Mouse (Mus musculus) kidney, adult 2 months (tissue): ENCODE results near the gene Stx2. TPM values are rescaled to one million over a fixed set of nuclear protein-coding genes. Genes with fewer than 3 reads are reported as not detected.
A peak's percentile ranks its signal among the peaks of the same experiment; 100 is the strongest.

Source experiments
- DNase-seq: peaks from one replicate; pipeline ENCODE4 v3.0.0; 2021
- H3K27ac ChIP-seq: fragments of 200-500 bp; 2 replicates; pipeline ENCODE4 v1.5.1; 2012; ENCODE audit warnings: low read depth, low read length, control low read depth, inconsistent platforms; ENCODE audit not compliant: insufficient read depth
- H3K27me3 ChIP-seq: fragments of 200-500 bp; replicated peaks from 2 replicates; pipeline ENCODE4 v1.6.1; 2012; ENCODE audit warnings: mild to moderate bottlenecking, moderate library complexity, low read length, inconsistent platforms; ENCODE audit not compliant: control insufficient read depth, insufficient read depth
- H3K36me3 ChIP-seq: fragments of 200-500 bp; 2 replicates; pipeline ENCODE4 v1.6.1; 2012; ENCODE audit warnings: mild to moderate bottlenecking, moderate library complexity, low read length, inconsistent platforms; ENCODE audit not compliant: control insufficient read depth, insufficient read depth
- H3K4me1 ChIP-seq: fragments of 200-500 bp; 2 replicates; pipeline ENCODE4 v1.6.1; 2011; ENCODE audit warnings: low read length; ENCODE audit not compliant: control insufficient read depth, insufficient read depth
- H3K4me3 ChIP-seq: fragments of 200-500 bp; 2 replicates; pipeline ENCODE4 v1.5.1; 2011; ENCODE audit warnings: mild to moderate bottlenecking, low read depth, low read length, control low read depth; ENCODE audit not compliant: insufficient read depth
- CTCF ChIP-seq: fragments of 200-500 bp; conservative IDR thresholded peaks from 2 replicates; pipeline ENCODE4 v1.5.1; 2011; ENCODE audit warnings: low read depth, mild to moderate bottlenecking, control low read depth, low read length, moderate library complexity, mixed read lengths; ENCODE audit not compliant: insufficient read depth, insufficient read length
- POLR2A ChIP-seq: fragments of 200-500 bp; IDR thresholded peaks from one replicate; pipeline ENCODE4 v1.6.1; 2011; ENCODE audit warnings: low read depth, low read length, control low read depth
- WGBS: fragments of 180-500 bp; shearing (Covaris S2); methylation state at CpG from one replicate; pipeline ENCODE4 v1.1.7; 2018; 5-methylcytosine and 5-hydroxymethylcytosine counted together
- polyA plus RNA-seq: library from polyadenylated mRNA; depleted of rRNA; stranded (reverse); fragments of >200 nt; gene quantifications from 2 replicates; pipeline ENCODE4 v1.2.3, GENCODE M21; 2012; rRNA removed

Gene Stx2
- polyA plus RNA-seq, 1 experiment: 22.4 TPM

DNA sequence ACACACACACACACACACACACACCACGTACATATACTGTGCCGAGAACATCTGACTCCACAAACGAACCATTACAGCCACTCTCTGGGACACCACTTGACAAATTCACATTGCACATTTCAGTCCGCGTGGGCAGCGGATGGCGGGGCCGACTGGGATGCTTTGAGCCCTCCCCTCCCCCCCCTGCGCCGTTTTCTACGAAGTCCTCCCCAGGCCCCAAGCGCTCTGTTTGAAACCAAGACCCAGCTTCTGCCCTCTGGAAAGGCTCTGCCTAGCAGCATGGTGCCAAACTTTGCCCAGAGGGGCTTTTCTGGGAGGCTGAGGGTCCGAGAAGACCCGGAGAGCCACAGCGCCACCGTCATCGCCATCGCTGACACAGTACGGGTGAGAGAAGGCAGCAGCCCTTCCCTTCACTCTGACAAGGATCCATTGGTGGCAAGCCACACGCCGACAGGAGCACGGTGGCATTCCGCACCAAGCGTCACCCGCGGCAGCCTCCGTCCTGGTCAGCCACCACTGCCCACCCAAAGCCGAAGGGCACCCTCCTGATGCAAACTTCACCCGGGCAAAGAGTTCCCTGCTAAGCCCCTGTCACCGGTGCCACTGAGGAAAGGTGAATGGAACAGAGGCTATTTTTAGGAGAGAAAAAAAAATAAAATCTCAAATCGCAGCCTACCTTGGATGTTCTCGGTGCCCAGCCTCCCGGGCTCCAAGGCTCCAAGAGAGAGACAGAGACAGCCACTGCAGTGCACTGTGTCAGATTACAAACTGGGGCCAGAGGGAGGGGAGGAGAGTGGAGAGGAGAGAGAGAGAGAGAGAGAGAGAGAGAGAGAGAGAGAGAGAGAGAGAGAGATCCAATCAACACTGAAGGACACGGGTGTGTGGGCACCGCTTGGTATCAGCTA is 55.8 kb downstream of the Stx2 start:
- DNase-seq: no peak
- no peaks in the 10 kb centered on the region for H3K36me3 ChIP-seq
- H3K4me1 ChIP-seq: no peaks in the 10 kb centered on the region
- no peak overlapping the region for H3K4me3 ChIP-seq
- no peak overlapping the region for H3K27ac ChIP-seq
- no peaks in the 10 kb centered on the region; the same call in 1 of the 2 replicates for H3K27me3 ChIP-seq
- 1% methylated on average over 35 of the region's 35 CpGs for WGBS
- TF ChIP-seq POLR2A: no peak
- TF ChIP-seq CTCF: no peak

- 49% methylated on average over 4 of the region's 4 CpGs for WGBS
- TF ChIP-seq POLR2A (no peak), CTCF (no peak)
- no peak for DNase-seq
- H3K4me3 ChIP-seq: no peak overlapping the region
- no peak overlapping the region for H3K27ac ChIP-seq
- no peaks in the 10 kb centered on the region; the same call in 1 of the 2 replicates for H3K27me3 ChIP-seq
- H3K4me1 ChIP-seq: no peaks in the 10 kb centered on the region
- H3K36me3 ChIP-seq: no peaks in the 10 kb centered on the region
These were observed 56.9 kb downstream of the Stx2 start for GRCm38 (mm10) chr5:128951472-128951871.

- Histone ChIP-seq H3K4me3 (no peak overlapping the region), H3K27me3 (no peaks in the 10 kb centered on the region), H3K27ac (no peak overlapping the region), H3K4me1 (no peaks in the 10 kb centered on the region), H3K36me3 (no peaks in the 10 kb centered on the region)
- no peak for TF ChIP-seq POLR2A
- TF ChIP-seq CTCF: peak; percentile 68
- 83% methylated on average over 5 of the region's 5 CpGs for WGBS
- DNase-seq: peak; percentile 13
These were observed 61.3 kb downstream of the Stx2 start for GRCm38 (mm10) chr5:128947093-128947492.

GRCm38 (mm10) chr5:128940436-128940835 is 67.9 kb downstream of the Stx2 start:
- no peak for DNase-seq
- H3K27me3 ChIP-seq: no peaks in the 10 kb centered on the region
- no peaks in the 10 kb centered on the region for H3K4me1 ChIP-seq
- H3K27ac ChIP-seq: no peak overlapping the region
- 80% methylated on average over 10 of the region's 10 CpGs for WGBS
- H3K4me3 ChIP-seq: no peak overlapping the region
- no peaks in the 10 kb centered on the region for H3K36me3 ChIP-seq
- TF ChIP-seq CTCF (no peak), POLR2A (no peak)

- DNase-seq: no peak
- no peaks in the 10 kb centered on the region for H3K4me1 ChIP-seq
- WGBS: 56% methylated on average over 6 of the region's 6 CpGs
These were observed 72.9 kb downstream of the Stx2 start for GRCm38 (mm10) chr5:128935359-128935899.

More at GRCm38 (mm10) chr5:128935359-128935899, 72.9 kb downstream of the Stx2 start:
- no peaks in the 10 kb centered on the region for H3K27me3 ChIP-seq
- no peak overlapping the region for H3K4me3 ChIP-seq
- H3K27ac ChIP-seq: no peak overlapping the region
- no peaks in the 10 kb centered on the region for H3K36me3 ChIP-seq
- TF ChIP-seq CTCF: no peak
- no peak for TF ChIP-seq POLR2A

Other genes with a start within 250 kb of the Stx2 start
- 0.11 and 0.55 TPM in 2 replicates for gene Rimbp2, start 55.1 kb downstream of the Stx2 start, polyA plus RNA-seq
- gene Ran, start 11.5 kb upstream of the Stx2 start, polyA plus RNA-seq: 45.6 and 48.6 TPM in 2 replicates
- gene Adgrd1, start 88.2 kb upstream of the Stx2 start, polyA plus RNA-seq: 1.1 and 1.5 TPM in 2 replicates